Mouse (Mus musculus): ENCODE data around the gene Arhgef39. TPM values are rescaled to one million over a fixed set of nuclear protein-coding genes. Genes with fewer than 3 reads are reported as not detected.
A peak's percentile ranks its signal among the peaks of the same experiment; 100 is the strongest.

The Arhgef39 gene
- polyA plus RNA-seq, 1 experiment from 2014 or later = 15.2 TPM

- no peak overlapping the region for H3K4me3 ChIP-seq (ENCODE audit: low read depth, low read length)
- H3K9ac ChIP-seq (replicated peaks) = no peak overlapping the region
- peak; percentile 32; the same call in 1 of the 2 replicates for ATAC-seq
- 47% methylated on average over 10 of the region's 10 CpGs for WGBS (ENCODE audit: insufficient replicate concordance)
- TF ChIP-seq CTCF (IDR thresholded peaks at IDR 0.05; ENCODE audit: low read depth) (no peak), EP300 (IDR thresholded peaks at IDR 0.05; ENCODE audit: low read depth) (no peak)
- no peak overlapping the region for H3K27ac ChIP-seq (ENCODE audit: low read depth)
- peaks cover 42% of the 10 kb centered on the region for H3K27me3 ChIP-seq (ENCODE audit: insufficient read depth, low read length)
- H3K9me3 ChIP-seq (ENCODE audit: low read length) = no peaks in the 10 kb centered on the region
- peak overlapping the region; percentile 51 for H3K4me2 ChIP-seq (ENCODE audit: low read depth, low read length)
- no peaks in the 10 kb centered on the region for H3K36me3 ChIP-seq (replicated peaks; ENCODE audit: insufficient read depth, low read length)
- peaks cover 18% of the 10 kb centered on the region for H3K4me1 ChIP-seq (ENCODE audit: insufficient read depth)
- no peak for DNase-seq
Measured at GRCm38 (mm10) chr4:43519551-43519950, 20.1 kb upstream of the Arhgef39 start.

DNA sequence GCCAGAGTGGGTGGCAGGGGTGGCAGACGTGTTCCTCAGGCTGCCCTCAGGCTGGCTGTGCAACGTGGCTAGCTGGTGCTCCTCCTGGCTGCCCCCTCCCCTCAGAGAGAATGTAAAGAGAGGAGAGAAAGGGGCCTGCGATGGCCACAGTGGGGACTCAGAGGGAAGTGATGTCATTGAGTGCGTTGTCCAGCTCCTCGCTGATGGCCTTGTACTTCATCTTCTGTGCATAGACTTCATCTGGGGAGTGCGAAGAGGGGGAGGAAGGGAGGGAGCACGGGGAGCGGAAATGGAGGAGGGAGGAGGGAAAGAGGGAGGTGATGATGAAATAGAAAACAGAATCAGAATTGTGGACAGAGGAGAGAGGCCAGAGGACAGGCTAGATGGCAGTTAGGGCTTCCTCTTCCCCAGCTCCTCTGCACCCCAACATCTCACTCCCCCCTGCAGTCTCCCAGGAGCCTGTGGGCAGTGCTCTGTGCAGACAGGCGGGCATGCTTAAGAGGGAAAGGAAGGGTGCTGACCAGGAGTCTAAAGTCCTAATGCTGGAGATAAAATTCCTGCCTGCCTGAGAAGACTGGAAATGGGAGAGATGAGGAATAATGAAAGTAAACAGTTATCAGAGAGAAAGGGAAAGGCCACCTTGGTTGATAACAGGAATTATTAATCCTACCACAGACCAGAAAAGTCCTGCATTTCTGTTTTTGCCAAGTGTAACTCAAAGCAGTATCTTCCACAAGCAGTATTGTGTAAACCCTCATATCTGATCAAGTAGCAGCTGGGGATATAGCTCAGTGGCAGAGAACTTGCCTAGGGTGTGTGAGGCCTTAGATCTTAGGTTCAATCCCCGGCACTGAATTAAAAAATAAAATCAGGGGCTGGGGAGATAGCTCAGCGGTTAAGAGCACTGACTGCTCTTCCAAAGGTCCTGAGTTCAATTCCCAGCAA lies 16.5 kb upstream of the Arhgef39 start:
- 46% methylated on average over 11 of the region's 11 CpGs for WGBS (ENCODE audit: insufficient replicate concordance)
- Histone ChIP-seq H3K4me2 (ENCODE audit: low read depth, low read length) (no peak overlapping the region), H3K4me1 (ENCODE audit: insufficient read depth) (peaks cover 11% of the 10 kb centered on the region; the same call in 1 of the 2 replicates), H3K36me3 (replicated peaks; ENCODE audit: insufficient read depth, low read length) (no peaks in the 10 kb centered on the region), H3K27me3 (ENCODE audit: insufficient read depth, low read length) (peaks cover 9% of the 10 kb centered on the region; the same call in 1 of the 2 replicates), H3K4me3 (ENCODE audit: low read depth, low read length) (no peak overlapping the region), H3K27ac (ENCODE audit: low read depth) (no peak overlapping the region), H3K9me3 (ENCODE audit: low read length) (no peaks in the 10 kb centered on the region), H3K9ac (replicated peaks) (no peak overlapping the region)
- ATAC-seq = no peak
- no peak for TF ChIP-seq CTCF (IDR thresholded peaks at IDR 0.05; ENCODE audit: low read depth)
- no peak for TF ChIP-seq EP300 (IDR thresholded peaks at IDR 0.05; ENCODE audit: low read depth)
- DNase-seq = no peak

DNA sequence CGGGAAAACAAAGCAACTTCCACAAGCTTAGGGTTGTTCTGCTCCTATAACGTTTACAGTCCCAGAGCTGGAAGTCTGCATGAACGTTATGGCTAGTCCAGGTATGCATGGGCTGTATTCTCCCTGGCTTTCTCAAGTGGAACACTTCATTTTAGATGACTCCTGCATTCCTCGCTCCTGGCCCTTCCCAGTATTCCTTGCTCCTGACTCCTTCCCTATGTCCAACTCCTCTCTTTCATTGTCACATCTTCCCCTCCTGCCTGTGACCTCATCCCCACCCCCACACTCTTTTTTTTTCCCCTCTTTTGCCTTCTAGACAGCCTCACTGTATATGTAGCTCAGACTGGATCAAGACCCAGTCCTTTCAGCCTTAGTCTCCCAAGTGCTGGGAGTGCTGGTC lies 14.3 kb upstream of the Arhgef39 start:
- no peak overlapping the region for H3K9ac ChIP-seq (replicated peaks)
- no peak overlapping the region for H3K27ac ChIP-seq (ENCODE audit: low read depth)
- H3K27me3 ChIP-seq (ENCODE audit: insufficient read depth, low read length) = 0 out of 2 replicates have a peak, but pooled peaks cover 2% of the 10 kb centered on the region
- no peak overlapping the region for H3K4me3 ChIP-seq (ENCODE audit: low read depth, low read length)
- ATAC-seq (no peak), DNase-seq (no peak)
- no peaks in the 10 kb centered on the region for H3K9me3 ChIP-seq (ENCODE audit: low read length)
- H3K4me1 ChIP-seq (ENCODE audit: insufficient read depth) = peaks cover 5% of the 10 kb centered on the region; the same call in 1 of the 2 replicates
- no peaks in the 10 kb centered on the region for H3K36me3 ChIP-seq (replicated peaks; ENCODE audit: insufficient read depth, low read length)
- 79% methylated on average over 4 of the region's 4 CpGs for WGBS (ENCODE audit: insufficient replicate concordance)
- TF ChIP-seq CTCF (IDR thresholded peaks at IDR 0.05; ENCODE audit: low read depth) (no peak), EP300 (IDR thresholded peaks at IDR 0.05; ENCODE audit: low read depth) (no peak)
- no peak overlapping the region for H3K4me2 ChIP-seq (ENCODE audit: low read depth, low read length)

GRCm38 (mm10) chr4:43513300-43513699 lies 13.8 kb upstream of the Arhgef39 start:
- no peak for DNase-seq
- no peak overlapping the region for H3K27ac ChIP-seq (ENCODE audit: low read depth)
- H3K4me1 ChIP-seq (ENCODE audit: insufficient read depth) = peaks cover 7% of the 10 kb centered on the region
- 0 out of 2 replicates have a peak, but pooled peaks cover 5% of the 10 kb centered on the region for H3K27me3 ChIP-seq (ENCODE audit: insufficient read depth, low read length)
- 75% methylated on average over 4 of the region's 4 CpGs for WGBS (ENCODE audit: insufficient replicate concordance)
- ATAC-seq = no peak
- no peaks in the 10 kb centered on the region for H3K9me3 ChIP-seq (ENCODE audit: low read length)
- no peak overlapping the region for H3K4me2 ChIP-seq (ENCODE audit: low read depth, low read length)
- H3K4me3 ChIP-seq (ENCODE audit: low read depth, low read length) = no peak overlapping the region
- no peak for TF ChIP-seq CTCF (IDR thresholded peaks at IDR 0.05; ENCODE audit: low read depth)
- TF ChIP-seq EP300 (IDR thresholded peaks at IDR 0.05; ENCODE audit: low read depth) = no peak
- H3K36me3 ChIP-seq (replicated peaks; ENCODE audit: insufficient read depth, low read length) = no peaks in the 10 kb centered on the region
- no peak overlapping the region for H3K9ac ChIP-seq (replicated peaks)

DNA sequence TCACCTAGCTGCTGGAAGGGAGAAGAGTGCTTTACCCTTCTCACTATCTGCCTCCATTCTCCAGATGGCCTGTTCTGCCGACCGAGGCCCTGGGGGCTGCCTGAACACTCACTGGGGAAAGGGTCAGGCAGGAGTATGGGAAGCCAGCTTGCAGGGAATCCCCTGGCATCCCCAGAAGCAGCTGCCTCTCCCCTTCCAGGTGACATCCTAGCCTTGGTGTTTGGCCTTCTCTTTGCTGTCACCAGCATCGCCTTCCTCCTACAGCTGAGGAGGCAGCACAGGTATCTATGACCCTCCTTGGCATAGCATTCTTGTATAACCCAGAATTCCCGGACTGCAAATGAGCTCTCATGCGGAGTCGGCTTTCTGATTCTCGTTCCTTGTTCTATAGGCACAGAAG lies 13.2 kb upstream of the Arhgef39 start:
- DNase-seq = no peak
- Histone ChIP-seq H3K4me1 (ENCODE audit: insufficient read depth) (peaks cover 13% of the 10 kb centered on the region), H3K4me3 (ENCODE audit: low read depth, low read length) (no peak overlapping the region), H3K9me3 (ENCODE audit: low read length) (no peaks in the 10 kb centered on the region), H3K27me3 (ENCODE audit: insufficient read depth, low read length) (0 out of 2 replicates have a peak, but pooled peaks cover 5% of the 10 kb centered on the region), H3K27ac (ENCODE audit: low read depth) (no peak overlapping the region), H3K36me3 (replicated peaks; ENCODE audit: insufficient read depth, low read length) (no peaks in the 10 kb centered on the region), H3K4me2 (ENCODE audit: low read depth, low read length) (no peak overlapping the region), H3K9ac (replicated peaks) (no peak overlapping the region)
- no peak for TF ChIP-seq EP300 (IDR thresholded peaks at IDR 0.05; ENCODE audit: low read depth)
- TF ChIP-seq CTCF (IDR thresholded peaks at IDR 0.05; ENCODE audit: low read depth) = no peak
- ATAC-seq = no peak
- WGBS (ENCODE audit: insufficient replicate concordance) = 71% methylated on average over 7 of the region's 7 CpGs

- H3K4me1 ChIP-seq (ENCODE audit: insufficient read depth) = peaks cover 14% of the 10 kb centered on the region
- H3K9me3 ChIP-seq (ENCODE audit: low read length) = no peaks in the 10 kb centered on the region
- ATAC-seq (no peak), DNase-seq (no peak)
- H3K9ac ChIP-seq (replicated peaks) = no peak overlapping the region
- 76% methylated on average over 19 of the region's 19 CpGs for WGBS (ENCODE audit: insufficient replicate concordance)
- no peak overlapping the region for H3K27ac ChIP-seq (ENCODE audit: low read depth)
- H3K4me2 ChIP-seq (ENCODE audit: low read depth, low read length) = no peak overlapping the region
- H3K36me3 ChIP-seq (replicated peaks; ENCODE audit: insufficient read depth, low read length) = no peaks in the 10 kb centered on the region
- no peak for TF ChIP-seq CTCF (IDR thresholded peaks at IDR 0.05; ENCODE audit: low read depth)
- TF ChIP-seq EP300 (IDR thresholded peaks at IDR 0.05; ENCODE audit: low read depth) = no peak
- H3K27me3 ChIP-seq (ENCODE audit: insufficient read depth, low read length) = 0 out of 2 replicates have a peak, but pooled peaks cover 5% of the 10 kb centered on the region
- H3K4me3 ChIP-seq (ENCODE audit: low read depth, low read length) = no peak overlapping the region
Measured at GRCm38 (mm10) chr4:43511675-43512454, 12.4 kb upstream of the Arhgef39 start.
